Comparison of ENCODE assay signal across 15 mouse cellular contexts in the genomic region with DNA sequence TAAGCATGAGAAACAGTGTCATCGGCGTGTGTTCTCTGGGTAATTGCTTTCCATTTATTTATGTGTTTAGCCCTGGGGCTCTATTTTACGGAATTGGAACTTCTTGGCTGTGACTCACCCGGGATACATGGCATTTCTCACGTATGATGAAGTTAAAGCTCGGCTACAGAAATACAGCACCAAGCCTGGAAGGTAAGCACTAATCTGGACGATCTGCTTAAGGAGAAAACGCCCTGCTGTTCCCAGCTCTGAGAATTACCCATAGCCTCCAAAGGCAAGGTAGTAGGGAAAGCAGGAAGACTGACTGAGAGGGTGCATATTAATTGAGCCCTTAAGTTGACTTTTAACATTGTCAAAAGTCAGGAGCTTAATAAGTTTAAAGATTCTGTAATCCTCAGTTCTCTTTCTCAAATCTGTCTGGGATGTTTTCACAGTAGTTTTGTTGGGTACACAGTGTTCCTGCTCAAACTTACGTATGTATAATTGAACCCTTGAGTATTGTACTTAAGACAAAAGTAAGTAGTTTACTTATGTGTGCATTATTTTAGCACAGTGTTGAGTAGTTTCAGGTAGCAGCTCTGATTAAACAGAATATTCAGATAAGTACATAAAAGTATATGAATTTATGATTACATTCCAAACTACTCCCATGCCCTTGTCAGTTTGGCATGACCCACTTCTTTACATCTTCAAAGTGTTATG.
A peak's percentile ranks its signal among the peaks of the same experiment; 100 is the strongest.
DNase-seq lines count a peak whose midpoint lies in the region; ATAC-seq and TF ChIP-seq lines count a peak whose summit lies in the region.
"Had no signal": no experiment of that assay in that cellular context is flagged by ENCODE, and none has a peak within 500 bp of the region (broad histone marks: within the 10 kb centered on the region; RNA-seq: fewer than 3 reads in every experiment).

No protein-coding gene starts in this region.

- no peak overlapping the region for H3K4me2 ChIP-seq in kidney, embryonic 15.5 days
- no peak overlapping the region for H3K4me2 ChIP-seq in lung, postnatal 0 days (replicated peaks; ENCODE audit: low read depth, low read length)
- H3K4me2 ChIP-seq: forebrain, embryonic 15.5 days; heart, embryonic 13.5 days; hindbrain, embryonic 15.5 days had no signal

- TF ChIP-seq CTCF in lung, postnatal 0 days (IDR thresholded peaks at IDR 0.05), result no peak

- peaks cover 32% of the 10 kb centered on the region for H3K36me3 ChIP-seq in kidney, embryonic 15.5 days
- H3K36me3 ChIP-seq in lung, postnatal 0 days (ENCODE audit: insufficient read depth, low read length), result no peaks in the 10 kb centered on the region; the same call in 1 of the 2 replicates

- H3K9me3 ChIP-seq in kidney, embryonic 15.5 days (replicated peaks), result no peaks in the 10 kb centered on the region
- H3K9me3 ChIP-seq in lung, postnatal 0 days (ENCODE audit: low read length), result no peaks in the 10 kb centered on the region
- H3K9me3 ChIP-seq: forebrain, embryonic 15.5 days; heart, embryonic 13.5 days; hindbrain, embryonic 15.5 days had no signal

- WGBS in kidney, embryonic 15.5 days, result 79% methylated on average over 9 of the region's 9 CpGs
- 66% methylated on average over 9 of the region's 9 CpGs for WGBS in lung, postnatal 0 days

- no peak overlapping the region for H3K9ac ChIP-seq in kidney, embryonic 15.5 days
- H3K9ac ChIP-seq in lung, postnatal 0 days (replicated peaks; ENCODE audit: low read depth), result no peak overlapping the region
- H3K9ac ChIP-seq: forebrain, embryonic 15.5 days; heart, embryonic 13.5 days; hindbrain, embryonic 15.5 days had no signal

- H3K27ac ChIP-seq in kidney, embryonic 15.5 days, result 0 out of 2 replicates have a peak overlapping the region, but pooled peaks have one; percentile 18
- peak overlapping the region; percentile 83 for H3K27ac ChIP-seq in lung, postnatal 0 days (ENCODE audit: low read length)
- H3K27ac ChIP-seq: heart, embryonic 13.5 days had no signal

- ATAC-seq in kidney, embryonic 15.5 days (replicated peaks; ENCODE audit: low FRiP score), result no peak
- peak; percentile 94 for ATAC-seq in lung, postnatal 0 days

- TF ChIP-seq EP300 in lung, postnatal 0 days (IDR thresholded peaks at IDR 0.05), result peak; percentile 100

- no peaks in the 10 kb centered on the region for H3K27me3 ChIP-seq in kidney, embryonic 15.5 days
- no peaks in the 10 kb centered on the region for H3K27me3 ChIP-seq in lung, postnatal 0 days (replicated peaks; ENCODE audit: insufficient read depth, low read length)
- H3K27me3 ChIP-seq: forebrain, embryonic 15.5 days; heart, embryonic 13.5 days; hindbrain, embryonic 15.5 days had no signal

- DNase-seq in kidney, adult 8-10 months, result no peak
- DNase-seq in lung, postnatal 0 days (ENCODE audit: low spot score), result peak; percentile 87
- DNase-seq in lung, postnatal 10 days, result no peak
- peak; percentile 38 for DNase-seq in gonadal fat pad, adult 2 months (ENCODE audit: low read depth)
- DNase-seq in spleen, postnatal 10 days (ENCODE audit: low spot score in 2 of 2), result no peak
- DNase-seq: adrenal gland, adult 8-10 months; adrenal gland, postnatal 36 days; cerebellum, adult 2 months; cerebellum, postnatal 10 days; gastrocnemius, postnatal 14 days; heart, postnatal 36 days had no signal

- H3K4me3 ChIP-seq in kidney, embryonic 15.5 days (replicated peaks), result no peak overlapping the region
- H3K4me3 ChIP-seq in lung, postnatal 0 days (ENCODE audit: low read depth, low read length), result no peak overlapping the region
- H3K4me3 ChIP-seq: forebrain, embryonic 15.5 days; heart, embryonic 13.5 days; hindbrain, embryonic 15.5 days had no signal

- H3K4me1 ChIP-seq in kidney, embryonic 15.5 days, result peaks cover 6% of the 10 kb centered on the region; the same call in 1 of the 2 replicates
- peaks cover 5% of the 10 kb centered on the region; the same call in 1 of the 2 replicates for H3K4me1 ChIP-seq in lung, postnatal 0 days (ENCODE audit: insufficient read depth, low read depth, low read length)

Comparison
In these comparisons a context has a peak if more than half of its experiments do, and no peak if none do; other contexts are left out.
1. DNase-seq: peak in lung, postnatal 0 days (single experiment) and gonadal fat pad, adult 2 months (single experiment); none in kidney, adult 8-10 months (0 of 2), lung, postnatal 10 days (single experiment) and spleen, postnatal 10 days (0 of 2).